In genomic region chr11:117496812-117497211, GRCm38 (mm10) we compare ENCODE assay signal across 11 mouse cellular contexts. TPM values are rescaled to one million over a fixed set of nuclear protein-coding genes. Genes with fewer than 3 reads are reported as not detected.
DNase-seq lines count a peak whose midpoint lies in the region; ATAC-seq and TF ChIP-seq lines count a peak whose summit lies in the region.
"Had no signal": no experiment of that assay in that cellular context is flagged by ENCODE, and none has a peak within 500 bp of the region (broad histone marks: within the 10 kb centered on the region; RNA-seq: fewer than 3 reads in every experiment).

No protein-coding gene starts in this region.

- 32% methylated on average over 4 of the region's 4 CpGs for WGBS in hindbrain, embryonic 10.5 days
- 24% methylated on average over 4 of the region's 4 CpGs for WGBS in midbrain, embryonic 12.5 days

- DNase-seq in gastrocnemius, adult 2 months, result no peak
- DNase-seq in gastrocnemius, postnatal 36 days, result no peak
- DNase-seq in MN1 (ENCODE audit: low spot score), result peak; percentile 45
- DNase-seq in hindbrain, embryonic 10.5 days (ENCODE audit: low spot score), result peak; percentile 16
- DNase-seq in adrenal gland, postnatal 14 days, result no peak
- no peak for DNase-seq in cerebellum, adult 9-10 months
- DNase-seq: heart, adult 2 months; spleen, adult 18-20 months had no signal

- no peaks in the 10 kb centered on the region for H3K9me3 ChIP-seq in hindbrain, embryonic 10.5 days
- no peaks in the 10 kb centered on the region for H3K9me3 ChIP-seq in midbrain, embryonic 12.5 days

- intact Hi-C loops in gastrocnemius, adult 2 months (cut with DNase I), result no loop called here
- intact Hi-C loops in gastrocnemius, postnatal 36 days (cut with DNase I), result no loop called here

- H3K27me3 ChIP-seq in hindbrain, embryonic 10.5 days (ENCODE audit: insufficient read depth, poor library complexity, severe bottlenecking), result peaks cover 16% of the 10 kb centered on the region
- no peaks in the 10 kb centered on the region for H3K27me3 ChIP-seq in midbrain, embryonic 12.5 days

- peak; percentile 62; the same call in 1 of the 2 replicates for ATAC-seq in midbrain, embryonic 12.5 days (ENCODE audit: low FRiP score, low read depth)
- ATAC-seq in inflammation-experienced regulatory T-cells, adult 6 months, result no peak

- H3K27ac ChIP-seq in gastrocnemius, adult 2 months, result peak overlapping the region; percentile 78
- peak overlapping the region; percentile 93 for H3K27ac ChIP-seq in hindbrain, embryonic 10.5 days
- H3K27ac ChIP-seq in midbrain, embryonic 12.5 days (replicated peaks), result peak overlapping the region; percentile 91
- H3K27ac ChIP-seq: heart, adult 2 months had no signal

- peak overlapping the region; percentile 37 for H3K4me2 ChIP-seq in midbrain, embryonic 12.5 days (replicated peaks)

- TF ChIP-seq CTCF in gastrocnemius, adult 2 months (IDR thresholded peaks at IDR 0.05), result no peak

- H3K4me1 ChIP-seq in hindbrain, embryonic 10.5 days (replicated peaks), result peaks cover 64% of the 10 kb centered on the region
- H3K4me1 ChIP-seq in midbrain, embryonic 12.5 days, result peaks cover 66% of the 10 kb centered on the region

- no peaks in the 10 kb centered on the region for H3K36me3 ChIP-seq in hindbrain, embryonic 10.5 days
- no peaks in the 10 kb centered on the region for H3K36me3 ChIP-seq in midbrain, embryonic 12.5 days

- no peak overlapping the region for H3K4me3 ChIP-seq in gastrocnemius, adult 2 months
- H3K4me3 ChIP-seq in hindbrain, embryonic 10.5 days, result peak overlapping the region; percentile 39
- no peak overlapping the region for H3K4me3 ChIP-seq in midbrain, embryonic 12.5 days
- H3K4me3 ChIP-seq: heart, adult 2 months had no signal

- H3K9ac ChIP-seq in midbrain, embryonic 12.5 days (replicated peaks), result peak overlapping the region; percentile 20; the same call in 1 of the 2 replicates

RNA-seq across cellular contexts. Expression of gene Gm11733, which starts 12.6 kb away (rescaled TPM):
- not detected for total RNA-seq in gastrocnemius, adult 2 months (2021)
- total RNA-seq in gastrocnemius, postnatal 36 days (2021), result not detected
- not detected in 2 replicates for polyA plus RNA-seq in hindbrain, embryonic 10.5 days (2016; fragmentation: Nextera tagmentation; extraction: Ambion mirVana)
- not detected in 2 replicates for polyA plus RNA-seq in midbrain, embryonic 12.5 days (2016; fragmentation: Nextera tagmentation; extraction: Ambion mirVana)
- total RNA-seq in adrenal gland, postnatal 14 days (2021), result not detected in 2 replicates
- polyA plus RNA-seq in inflammation-experienced regulatory T-cells, adult 6 months (2017; shearing (Covaris generic)), result not detected
- total RNA-seq: heart, adult 2 months; liver, adult 2 months had no signal
- polyA plus RNA-seq: liver, adult 2 months had no signal

Comparison
In these comparisons a context has a peak if more than half of its experiments do, and no peak if none do; other contexts are left out.
1. DNase-seq: peak in MN1 (single experiment) and hindbrain, embryonic 10.5 days (single experiment); none in gastrocnemius, adult 2 months (single experiment), gastrocnemius, postnatal 36 days (0 of 2), adrenal gland, postnatal 14 days (single experiment) and cerebellum, adult 9-10 months (single experiment).
2. Peak in every context shown above with its lines, with median percentiles within 50 percentile points of each other: H3K27ac ChIP-seq.